In genomic region chr13:94174577-94175279, GRCm38 (mm10) we compare ENCODE assay signal across 8 mouse cellular contexts.
DNase-seq lines count a peak whose midpoint lies in the region; ATAC-seq lines count a peak whose summit lies in the region.

No protein-coding gene starts in this region.

- DNase-seq in cerebellum, adult 11-12 months: peak; percentile 48
- DNase-seq in cerebellum, postnatal 4 days (ENCODE audit: low spot score in 2 of 2): no peak
- peak; percentile 28 for DNase-seq in lung, postnatal 36 days
- DNase-seq in lung, postnatal 14 days: no peak
- DNase-seq in hindbrain, embryonic 10.5 days (ENCODE audit: low spot score): no peak
- no peak for DNase-seq in left cerebral cortex, adult 8-10 months (ENCODE audit: low spot score in 2 of 2)

- no peaks in the 10 kb centered on the region for H3K9me3 ChIP-seq in hindbrain, embryonic 10.5 days

- H3K27me3 ChIP-seq in hindbrain, embryonic 10.5 days (ENCODE audit: insufficient read depth, poor library complexity, severe bottlenecking): peaks cover 57% of the 10 kb centered on the region

- WGBS in hindbrain, embryonic 10.5 days: 19% methylated on average over 16 of the region's 16 CpGs

- H3K27ac ChIP-seq in hindbrain, embryonic 10.5 days: peak overlapping the region; percentile 82

- H3K4me1 ChIP-seq in hindbrain, embryonic 10.5 days (replicated peaks): peaks cover 69% of the 10 kb centered on the region

- H3K36me3 ChIP-seq in hindbrain, embryonic 10.5 days: no peaks in the 10 kb centered on the region

- peak overlapping the region; percentile 63 for H3K4me3 ChIP-seq in hindbrain, embryonic 10.5 days

- ATAC-seq in megakaryocyte-erythroid progenitor cell, adult 5-6 weeks (replicated peaks; ENCODE audit: low FRiP score, low TSS enrichment, poor library complexity, severe bottlenecking): 0 out of 2 replicates have a peak, but pooled peaks have one; percentile 10
- no peak for ATAC-seq in CD4-positive, CD25-positive, alpha-beta regulatory T cell, adult 4 months

Comparison
In these comparisons a context has a peak if more than half of its experiments do, and no peak if none do; other contexts are left out.
1. DNase-seq: peak in cerebellum, adult 11-12 months (single experiment) and lung, postnatal 36 days (single experiment); none in cerebellum, postnatal 4 days (0 of 2), lung, postnatal 14 days (single experiment), hindbrain, embryonic 10.5 days (single experiment) and left cerebral cortex, adult 8-10 months (0 of 2).